Mouse (Mus musculus): ENCODE results near the gene Olfr1320. TPM values are rescaled to one million over a fixed set of nuclear protein-coding genes. Genes with fewer than 3 reads are reported as not detected.

Gene Olfr1320
- not detected for polyA plus RNA-seq (2014; fragmentation: Illumina TruSeq; extraction: RNeasy Lipid Tissue Mini Kit (QIAGEN cat#74804); ENCODE audit: low read depth, low replicate concordance)

GRCm38 (mm10) chrX:49672033-49672432, at the start of gene Olfr1320:
Gene Olfr1320, plus strand, starts transcription at chrX:49672333.

Other genes starting within 250 kb of the Olfr1320 start
- gene Arhgap36, start 208.4 kb upstream of the Olfr1320 start, polyA plus RNA-seq (2014; fragmentation: Illumina TruSeq; extraction: RNeasy Lipid Tissue Mini Kit (QIAGEN cat#74804); ENCODE audit: low read depth, low replicate concordance) = not detected
- not detected for gene Olfr1321, start 62.7 kb downstream of the Olfr1320 start, polyA plus RNA-seq (2014; fragmentation: Illumina TruSeq; extraction: RNeasy Lipid Tissue Mini Kit (QIAGEN cat#74804); ENCODE audit: low read depth, low replicate concordance)
- gene Igsf1, start 125.4 kb downstream of the Olfr1320 start, polyA plus RNA-seq (2014; fragmentation: Illumina TruSeq; extraction: RNeasy Lipid Tissue Mini Kit (QIAGEN cat#74804); ENCODE audit: low read depth, low replicate concordance) = not detected
- not detected for gene Olfr1322, start 219.2 kb downstream of the Olfr1320 start, polyA plus RNA-seq (2014; fragmentation: Illumina TruSeq; extraction: RNeasy Lipid Tissue Mini Kit (QIAGEN cat#74804); ENCODE audit: low read depth, low replicate concordance)

Data from testis, adult 10 weeks (tissue).